Mouse (Mus musculus): ENCODE data around the gene Rbm4b.
"Not testable (repeated sequence)": the region's sequence is repeated elsewhere in the genome, so short reads cannot be mapped to it uniquely, and the experiment has no call there.

Gene Rbm4b

GRCm38 (mm10) chr19:4810746-4811062 is 54.4 kb downstream of the Rbm4b start:
- no peak for DNase-seq (ENCODE audit: low spot score)

- peak; percentile 93 for DNase-seq (ENCODE audit: low spot score)
These were observed 55.0 kb downstream of the Rbm4b start, which contains the start of the genes Gm21992 and Rbm14 for GRCm38 (mm10) chr19:4811063-4811908. Gene Gm21992 (minus strand): TSS chr19:4811612. Gene Rbm14 (minus strand): TSS chr19:4811634.

- DNase-seq (ENCODE audit: low spot score) = no peak
These were observed 55.6 kb downstream of the Rbm4b start for GRCm38 (mm10) chr19:4811909-4812242.

- DNase-seq (ENCODE audit: low spot score) = not testable (repeated sequence)
These were observed 56.1 kb downstream of the Rbm4b start for GRCm38 (mm10) chr19:4812334-4812949.

GRCm38 (mm10) chr19:4813015-4813414 is 56.7 kb downstream of the Rbm4b start:
- peak; percentile 15 for DNase-seq (ENCODE audit: low spot score)

All from ovary, postnatal 14 days (tissue).